Mouse (Mus musculus) G1E (cell line): Measurements from ENCODE around the gene Krt27. TPM values are rescaled to one million over a fixed set of nuclear protein-coding genes. Genes with fewer than 3 reads are reported as not detected.

Experiments
- ATAC-seq: 2 replicates; pipeline ENCODE4 v1.8.0; 2016; ENCODE audit warnings: mild to moderate bottlenecking; ENCODE audit not compliant: insufficient number of reproducible peaks, poor library complexity, low FRiP score, severe bottlenecking; ENCODE audit errors: extremely low read depth
- DNase-seq: peaks from one replicate; pipeline ENCODE4 v3.0.0; 2012; ENCODE audit warnings: low spot score
- H3K27me3 ChIP-seq: 2 replicates; pipeline ENCODE4 v1.6.1; 2012; ENCODE audit warnings: mild to moderate bottlenecking, low read length, inconsistent platforms; ENCODE audit not compliant: insufficient read depth
- H3K36me3 ChIP-seq: replicated peaks from 2 replicates; pipeline ENCODE3; 2012; ENCODE audit warnings: mild to moderate bottlenecking, inconsistent platforms
- H3K4me1 ChIP-seq: 2 replicates; pipeline ENCODE4 v1.6.1; 2012; ENCODE audit warnings: low read depth, low read length, inconsistent platforms, mixed read lengths; ENCODE audit not compliant: insufficient read depth
- H3K4me3 ChIP-seq: 2 replicates; pipeline ENCODE4 v1.5.1; 2012; ENCODE audit warnings: low read depth, mild to moderate bottlenecking, inconsistent platforms, low read length, moderate library complexity, mixed read lengths
- H3K9me3 ChIP-seq: replicated peaks from 2 replicates; pipeline ENCODE4 v1.6.1; 2012; ENCODE audit warnings: inconsistent platforms
- CTCF ChIP-seq: IDR thresholded peaks from 2 replicates; pipeline ENCODE4 v1.5.1; 2012; ENCODE audit warnings: low read depth, low read length, inconsistent platforms, mixed read lengths
- GATA1 ChIP-seq: IDR thresholded peaks from 2 replicates; pipeline ENCODE4 v1.6.1; 2012; ENCODE audit warnings: borderline replicate concordance, low read length, inconsistent platforms, mixed read lengths
- GATA2 ChIP-seq: IDR thresholded peaks from 2 replicates; pipeline ENCODE4 v1.6.1; 2012; ENCODE audit warnings: low read depth, low read length, inconsistent platforms, borderline replicate concordance
- POLR2AphosphoS5 ChIP-seq: IDR thresholded peaks from 2 replicates; pipeline ENCODE4 v1.6.1; 2012; ENCODE audit warnings: low read depth, low read length, inconsistent platforms; ENCODE audit not compliant: insufficient replicate concordance
- TAL1 ChIP-seq: conservative IDR thresholded peaks from 2 replicates; pipeline ENCODE4 v1.6.1; 2012; ENCODE audit warnings: low read depth, low read length, inconsistent platforms, mixed read lengths
- polyA plus RNA-seq: library from polyadenylated mRNA; stranded (reverse); fragments of >175 nt; gene quantifications from 2 replicates; pipeline ENCODE4 v1.2.3, GENCODE M21; 2012
- total RNA-seq, 2 experiments: library from RNA; stranded (forward) in 1 of 2; stranded (reverse) in 1 of 2; fragments of 200-1000 nt in 1 of 2; fragments of >200 nt in 1 of 2; fragmentation: Nextera tagmentation in 1 of 2; gene quantifications; 2 replicates each; pipeline ENCODE4 v1.2.3; 2014 to 2017

Gene Krt27
- total and polyA plus RNA-seq, 3 experiments = not detected

- H3K4me3 ChIP-seq = no peak within 1 kb of the TSS
- no peak for ATAC-seq
- no peaks in the 10 kb centered on the region for H3K4me1 ChIP-seq
- no peak for DNase-seq
- peaks cover 10% of the 10 kb centered on the region; the same call in 1 of the 2 replicates for H3K27me3 ChIP-seq
- no peaks in the 10 kb centered on the region for H3K9me3 ChIP-seq
- TF ChIP-seq GATA2 (no peak), CTCF (no peak), GATA1 (no peak), POLR2AphosphoS5 (no peak), TAL1 (no peak)
- H3K36me3 ChIP-seq = no peaks in the 10 kb centered on the region
These were observed 23.9 kb upstream of the Krt27 start, which contains the start of gene Krt28 for GRCm38 (mm10) chr11:99374803-99375202. Gene Krt28 (minus strand): TSS chr11:99374903.

GRCm38 (mm10) chr11:99369853-99370451 lies 19.0 kb upstream of the Krt27 start:
- no peaks in the 10 kb centered on the region for H3K4me1 ChIP-seq
- H3K27me3 ChIP-seq = peaks cover 10% of the 10 kb centered on the region; the same call in 1 of the 2 replicates
- ATAC-seq (no peak), DNase-seq (no peak)
- H3K36me3 ChIP-seq = no peaks in the 10 kb centered on the region
- no peak overlapping the region for H3K4me3 ChIP-seq
- H3K9me3 ChIP-seq = no peaks in the 10 kb centered on the region
- TF ChIP-seq POLR2AphosphoS5 = no peak
- TF ChIP-seq TAL1 = no peak
- TF ChIP-seq GATA2 = no peak

- TF ChIP-seq TAL1 (no peak), GATA2 (no peak), CTCF (no peak), GATA1 (no peak), POLR2AphosphoS5 (no peak)
- Histone ChIP-seq H3K9me3 (no peaks in the 10 kb centered on the region), H3K27me3 (peaks cover 8% of the 10 kb centered on the region; the same call in 1 of the 2 replicates), H3K36me3 (no peaks in the 10 kb centered on the region), H3K4me3 (no peak overlapping the region), H3K4me1 (no peaks in the 10 kb centered on the region)
- no peak; the same call in 1 of the 2 replicates for ATAC-seq
- no peak for DNase-seq
These were observed 18.3 kb upstream of the Krt27 start for GRCm38 (mm10) chr11:99369229-99369628.

- Histone ChIP-seq H3K4me1 (no peaks in the 10 kb centered on the region), H3K27me3 (peaks cover 8% of the 10 kb centered on the region; the same call in 1 of the 2 replicates), H3K4me3 (no peak overlapping the region), H3K9me3 (no peaks in the 10 kb centered on the region), H3K36me3 (no peaks in the 10 kb centered on the region)
- DNase-seq (no peak), ATAC-seq (0 out of 2 replicates have a peak, but pooled peaks have one; percentile 22)
- TF ChIP-seq GATA2 (no peak), CTCF (no peak), POLR2AphosphoS5 (no peak), GATA1 (no peak), TAL1 (no peak)
These were observed 15.9 kb upstream of the Krt27 start for GRCm38 (mm10) chr11:99366791-99367190.

GRCm38 (mm10) chr11:99364412-99364811 lies 13.5 kb upstream of the Krt27 start:
- Histone ChIP-seq H3K9me3 (no peaks in the 10 kb centered on the region), H3K4me1 (no peaks in the 10 kb centered on the region), H3K36me3 (no peaks in the 10 kb centered on the region), H3K4me3 (no peak overlapping the region), H3K27me3 (0 out of 2 replicates have a peak, but pooled peaks cover 4% of the 10 kb centered on the region)
- ATAC-seq = no peak
- TF ChIP-seq CTCF (peak; percentile 18; the same call in 1 of the 2 replicates), GATA1 (no peak)
- DNase-seq = peak; percentile 13

GRCm38 (mm10) chr11:99361423-99361822 lies 10.5 kb upstream of the Krt27 start:
- H3K27me3 ChIP-seq = 0 out of 2 replicates have a peak, but pooled peaks cover 4% of the 10 kb centered on the region
- no peaks in the 10 kb centered on the region for H3K9me3 ChIP-seq
- no peak for DNase-seq
- H3K36me3 ChIP-seq = no peaks in the 10 kb centered on the region
- no peaks in the 10 kb centered on the region for H3K4me1 ChIP-seq
- H3K4me3 ChIP-seq = no peak overlapping the region
- TF ChIP-seq POLR2AphosphoS5 (no peak), TAL1 (no peak), GATA2 (no peak)
- ATAC-seq = no peak
